Mouse (Mus musculus) ES-Bruce4 (cell line): Measurements from ENCODE around the gene Gm20431. TPM values are rescaled to one million over a fixed set of nuclear protein-coding genes. Genes with fewer than 3 reads are reported as not detected.

Source experiments
- H3K27ac ChIP-seq: 2 replicates; pipeline ENCODE4 v1.5.1; 2012; ENCODE audit warnings: low read length, inconsistent platforms; ENCODE audit not compliant: insufficient read depth
- H3K27me3 ChIP-seq: 2 replicates; pipeline ENCODE4 v1.6.1; 2012; ENCODE audit warnings: mild to moderate bottlenecking, low read length, inconsistent platforms; ENCODE audit not compliant: control insufficient read depth, poor library complexity, insufficient read depth, severe bottlenecking
- H3K36me3 ChIP-seq: 2 replicates; pipeline ENCODE4 v1.6.1; 2012; ENCODE audit warnings: inconsistent platforms, mild to moderate bottlenecking, low read length, moderate library complexity; ENCODE audit not compliant: control insufficient read depth, poor library complexity, insufficient read depth, severe bottlenecking
- H3K4me1 ChIP-seq: one replicate; pipeline ENCODE4 v1.8.1; 2011; ENCODE audit warnings: low read length; ENCODE audit not compliant: control insufficient read depth, insufficient read depth
- H3K4me3 ChIP-seq: 2 replicates; pipeline ENCODE4 v1.5.1; 2011; ENCODE audit warnings: low read depth, mild to moderate bottlenecking, low read length
- H3K9ac ChIP-seq: 2 replicates; pipeline ENCODE4 v1.6.1; 2012; ENCODE audit warnings: low read depth, mild to moderate bottlenecking, inconsistent platforms; ENCODE audit not compliant: poor library complexity, severe bottlenecking
- H3K9me3 ChIP-seq: replicated peaks from 2 replicates; pipeline ENCODE4 v1.6.1; 2012; ENCODE audit warnings: mild to moderate bottlenecking, low read length, inconsistent platforms; ENCODE audit not compliant: control insufficient read depth, poor library complexity, insufficient read depth, severe bottlenecking
- CTCF ChIP-seq: IDR thresholded peaks from one replicate; pipeline ENCODE4 v1.8.1; 2011; ENCODE audit warnings: low read depth, low read length
- EP300 ChIP-seq: IDR thresholded peaks from 2 replicates; pipeline ENCODE4 v1.6.1; 2011; ENCODE audit warnings: low read depth, low read length; ENCODE audit not compliant: insufficient read depth
- POLR2A ChIP-seq: IDR thresholded peaks from one replicate; pipeline ENCODE4 v1.8.1; 2011; ENCODE audit warnings: low read length; ENCODE audit not compliant: insufficient read depth
- polyA plus RNA-seq: library from polyadenylated mRNA; stranded (reverse); fragments of >200 nt; gene quantifications from 2 replicates; pipeline ENCODE4 v1.2.4, GENCODE M21; 2011; ENCODE audit warnings: low read depth; ENCODE audit not compliant: missing spikeins, insufficient read depth, insufficient read length

Gm20431 gene
- polyA plus RNA-seq, 1 experiment: 7.0 TPM

GRCm38 (mm10) chr2:167659177-167659846, 2.0 kb downstream of the Gm20431 start:
- Histone ChIP-seq H3K27ac (no peak overlapping the region), H3K9ac (no peak overlapping the region), H3K4me3 (peak overlapping the region; percentile 76; the same call in 1 of the 2 replicates), H3K27me3 (no peaks in the 10 kb centered on the region), H3K36me3 (no peaks in the 10 kb centered on the region), H3K9me3 (no peaks in the 10 kb centered on the region), H3K4me1 (peaks cover 4% of the 10 kb centered on the region)
- no peak for TF ChIP-seq POLR2A
- TF ChIP-seq EP300: no peak
- no peak for TF ChIP-seq CTCF

- no peaks in the 10 kb centered on the region for H3K36me3 ChIP-seq
- H3K27ac ChIP-seq: no peak overlapping the region
- no peak overlapping the region for H3K9ac ChIP-seq
- H3K27me3 ChIP-seq: no peaks in the 10 kb centered on the region
- H3K9me3 ChIP-seq: no peaks in the 10 kb centered on the region
- peaks cover 4% of the 10 kb centered on the region for H3K4me1 ChIP-seq
- H3K4me3 ChIP-seq: no peak overlapping the region
- no peak for TF ChIP-seq EP300
- TF ChIP-seq CTCF: no peak
- no peak for TF ChIP-seq POLR2A
These were observed 2.6 kb downstream of the Gm20431 start for GRCm38 (mm10) chr2:167658712-167659111.

GRCm38 (mm10) chr2:167657973-167658372, 3.3 kb downstream of the Gm20431 start:
- no peaks in the 10 kb centered on the region for H3K9me3 ChIP-seq
- H3K4me3 ChIP-seq: no peak overlapping the region
- no peak overlapping the region for H3K27ac ChIP-seq

GRCm38 (mm10) chr2:167656629-167657478, 4.4 kb downstream of the Gm20431 start:
- no peak overlapping the region for H3K27ac ChIP-seq
- H3K4me3 ChIP-seq: no peak overlapping the region
- H3K9me3 ChIP-seq: no peaks in the 10 kb centered on the region
- no peak overlapping the region for H3K9ac ChIP-seq
- TF ChIP-seq EP300 (no peak), POLR2A (no peak), CTCF (no peak)
- peaks cover 4% of the 10 kb centered on the region for H3K4me1 ChIP-seq
- no peaks in the 10 kb centered on the region for H3K27me3 ChIP-seq
- no peaks in the 10 kb centered on the region for H3K36me3 ChIP-seq

More at GRCm38 (mm10) chr2:167657973-167658372, 3.3 kb downstream of the Gm20431 start:
- no peak overlapping the region for H3K9ac ChIP-seq
- TF ChIP-seq EP300 (no peak), CTCF (no peak), POLR2A (no peak)
- H3K4me1 ChIP-seq: peaks cover 4% of the 10 kb centered on the region
- H3K36me3 ChIP-seq: no peaks in the 10 kb centered on the region
- H3K27me3 ChIP-seq: no peaks in the 10 kb centered on the region

GRCm38 (mm10) chr2:167654911-167655600, 6.2 kb downstream of the Gm20431 start:
- no peaks in the 10 kb centered on the region for H3K27me3 ChIP-seq
- H3K9ac ChIP-seq: no peak overlapping the region
- no peaks in the 10 kb centered on the region for H3K36me3 ChIP-seq
- peaks cover 4% of the 10 kb centered on the region for H3K4me1 ChIP-seq
- H3K4me3 ChIP-seq: no peak overlapping the region
- no peak for TF ChIP-seq EP300
- TF ChIP-seq CTCF: no peak
- TF ChIP-seq POLR2A: no peak
- H3K9me3 ChIP-seq: no peaks in the 10 kb centered on the region
- H3K27ac ChIP-seq: no peak overlapping the region

- Histone ChIP-seq H3K36me3 (0 out of 2 replicates have a peak, but pooled peaks cover 3% of the 10 kb centered on the region), H3K9me3 (no peaks in the 10 kb centered on the region), H3K4me3 (no peak overlapping the region), H3K27ac (no peak overlapping the region), H3K9ac (no peak overlapping the region), H3K4me1 (no peaks in the 10 kb centered on the region), H3K27me3 (no peaks in the 10 kb centered on the region)
- TF ChIP-seq EP300 (no peak), CTCF (no peak), POLR2A (no peak)
These were observed 8.6 kb downstream of the Gm20431 start for GRCm38 (mm10) chr2:167652694-167653093.
